Mouse (Mus musculus) ES-E14 (cell line): Measurements from ENCODE around the gene Mst1r.

Source experiments
- CHD2 ChIP-seq: IDR thresholded peaks from 2 replicates; pipeline ENCODE4 v1.6.1; 2014; ENCODE audit warnings: mild to moderate bottlenecking, low read depth, low read length, inconsistent platforms
- HCFC1 ChIP-seq: IDR thresholded peaks from 2 replicates; pipeline ENCODE4 v1.6.1; 2012; ENCODE audit warnings: low read length, inconsistent platforms, borderline replicate concordance; ENCODE audit not compliant: insufficient read depth
- ZC3H11A ChIP-seq: IDR thresholded peaks from 2 replicates; pipeline ENCODE4 v1.6.1; 2012; ENCODE audit warnings: low read depth, mild to moderate bottlenecking, inconsistent platforms, low read length, borderline replicate concordance
- ZNF384 ChIP-seq: IDR thresholded peaks from 2 replicates; pipeline ENCODE4 v1.6.1; 2012; ENCODE audit warnings: low read depth, low read length, inconsistent platforms

- TF ChIP-seq HCFC1 (no peak), ZC3H11A (no peak), CHD2 (no peak), ZNF384 (no peak)
Measured at GRCm38 (mm10) chr9:107957141-107957540, 50.5 kb downstream of the Mst1r start.
